Mouse (Mus musculus): ENCODE data around the gene Stpg3. TPM values are rescaled to one million over a fixed set of nuclear protein-coding genes. Genes with fewer than 3 reads are reported as not detected.

Gene Stpg3
- total RNA-seq, 2 experiments from 2014 or later = not detected

DNA sequence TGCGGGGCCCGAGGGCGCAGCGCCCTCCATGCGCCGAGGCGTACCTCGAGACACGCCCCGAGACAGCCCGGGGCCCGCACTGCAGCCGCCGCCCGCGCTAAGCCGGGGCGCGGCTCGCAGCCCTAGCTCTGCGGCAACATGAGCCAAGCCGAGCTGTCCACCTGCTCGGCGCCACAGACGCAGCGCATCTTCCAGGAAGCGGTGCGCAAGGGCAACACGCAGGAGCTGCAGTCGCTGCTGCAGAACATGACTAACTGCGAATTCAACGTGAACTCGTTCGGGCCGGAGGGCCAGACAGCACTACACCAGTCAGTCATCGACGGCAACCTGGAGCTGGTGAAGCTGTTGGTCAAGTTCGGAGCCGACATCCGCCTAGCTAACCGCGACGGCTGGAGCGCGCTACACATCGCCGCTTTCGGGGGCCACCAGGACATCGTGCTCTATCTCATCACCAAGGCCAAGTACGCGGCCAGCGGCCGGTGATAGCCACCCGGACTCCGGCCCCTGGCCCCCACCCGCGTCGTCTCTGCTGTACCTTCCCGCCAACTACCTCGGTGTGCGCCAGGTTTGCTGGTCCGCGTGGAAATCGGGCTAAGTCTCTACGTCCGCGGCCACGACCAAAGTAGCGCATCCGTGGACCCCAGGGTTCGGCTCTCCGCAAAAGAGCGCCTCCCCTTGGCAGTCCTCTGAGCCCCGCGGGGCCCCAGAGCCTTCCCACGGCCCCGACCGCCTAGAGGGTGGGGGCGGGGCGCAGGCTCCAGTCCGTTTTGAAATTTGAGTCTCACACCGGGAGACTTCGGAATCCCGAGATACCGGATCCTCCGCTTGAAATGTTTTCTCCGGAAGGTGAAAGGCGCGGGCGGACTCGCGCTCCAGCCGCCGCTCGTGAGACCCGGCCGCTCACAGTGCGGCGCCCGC is 33.2 kb downstream of the Stpg3 start:
- peak; percentile 37 for ATAC-seq (ENCODE audit: poor library complexity, severe bottlenecking)

DNA sequence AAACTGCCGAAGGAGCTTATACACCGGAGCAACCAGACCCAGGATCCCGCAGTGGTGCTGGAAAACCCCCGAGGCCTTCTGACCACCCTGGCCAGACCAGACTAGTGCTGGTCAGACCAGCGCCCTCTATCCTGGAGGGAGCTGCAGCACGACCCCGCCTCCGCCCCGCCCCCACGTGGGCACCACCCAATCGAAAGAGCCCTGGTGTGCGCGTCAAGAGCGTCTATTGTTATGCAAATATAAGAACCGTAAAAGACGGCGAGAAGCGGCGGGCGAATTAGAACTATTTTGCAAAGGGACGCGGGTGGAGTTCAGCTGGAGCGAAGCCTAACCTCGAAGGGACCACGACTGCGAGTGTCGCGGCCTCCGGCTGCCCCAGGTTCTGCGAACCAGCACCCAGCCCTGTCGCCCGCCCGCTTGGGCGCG is 33.9 kb downstream of the Stpg3 start, which contains the start of gene Nrarp:
Nrarp (plus strand) TSS at position 281 of the 426 bp plus-strand sequence.
- ATAC-seq (ENCODE audit: poor library complexity, severe bottlenecking) = peak; percentile 88

DNA sequence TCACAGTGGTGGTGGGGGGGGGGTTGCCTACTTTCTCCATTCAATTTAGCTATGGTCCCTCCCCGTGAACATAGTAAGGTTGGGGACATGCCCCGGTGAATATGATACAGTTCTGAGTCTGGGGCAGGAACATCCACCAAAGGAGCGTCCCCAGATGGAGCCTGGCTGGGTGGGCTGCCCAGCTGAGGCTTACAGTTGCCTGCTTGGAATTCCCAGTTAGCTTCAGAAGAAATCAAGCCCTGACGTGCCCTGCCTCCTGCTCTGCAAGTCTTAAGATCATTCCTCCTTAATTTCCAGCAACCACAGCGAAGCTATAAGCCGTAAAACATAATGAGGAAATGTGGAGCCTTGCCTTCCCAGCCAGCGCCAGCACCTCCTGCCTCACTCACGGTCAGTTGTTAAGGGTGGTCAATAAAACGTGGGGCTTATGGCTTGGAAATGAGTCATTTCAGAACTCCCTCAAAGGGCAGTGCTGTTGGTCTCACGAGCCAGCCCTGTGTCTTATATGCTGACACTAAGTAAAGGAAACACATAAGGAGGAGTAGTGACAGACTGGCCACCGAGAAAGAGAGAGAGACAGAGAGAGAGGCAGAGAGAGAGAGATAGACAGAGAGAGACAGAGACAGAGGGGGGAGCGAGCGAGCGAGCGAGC is 34.7 kb downstream of the Stpg3 start:
- ATAC-seq (ENCODE audit: poor library complexity, severe bottlenecking) = no peak

DNA sequence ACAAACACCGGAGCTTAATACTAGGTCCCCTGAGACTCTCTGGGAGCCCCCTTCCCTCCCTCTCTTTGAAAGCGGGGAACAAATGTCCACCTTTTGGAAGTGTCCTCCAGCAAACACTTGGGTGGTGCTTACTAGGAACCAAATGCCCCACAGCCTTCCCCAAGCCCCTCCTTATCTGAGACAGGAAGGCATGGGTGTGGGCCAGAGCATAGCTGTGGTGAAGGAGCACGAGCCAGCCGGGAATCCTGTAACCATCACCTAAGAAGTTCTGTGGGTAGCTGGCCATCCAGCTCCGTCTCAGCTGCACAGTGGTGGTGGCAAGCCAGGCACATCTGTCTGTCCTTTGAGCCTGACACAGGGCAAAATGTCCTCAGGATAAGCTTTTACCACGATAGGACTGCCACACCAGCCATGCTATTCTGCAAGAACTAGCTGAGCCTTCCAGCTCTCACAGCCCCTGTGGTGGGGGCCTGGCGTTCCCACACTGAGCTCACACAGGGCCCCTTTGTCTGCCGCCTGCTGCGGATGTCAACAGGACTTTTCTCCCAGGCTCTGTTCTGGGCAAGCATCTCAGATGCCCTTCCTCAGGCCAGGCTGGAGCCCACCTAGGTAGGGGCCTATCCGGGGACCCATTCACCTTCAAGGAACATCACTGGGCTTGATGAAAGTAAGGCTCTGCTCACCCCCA is 36.0 kb downstream of the Stpg3 start:
- ATAC-seq (ENCODE audit: poor library complexity, severe bottlenecking) = no peak

DNA sequence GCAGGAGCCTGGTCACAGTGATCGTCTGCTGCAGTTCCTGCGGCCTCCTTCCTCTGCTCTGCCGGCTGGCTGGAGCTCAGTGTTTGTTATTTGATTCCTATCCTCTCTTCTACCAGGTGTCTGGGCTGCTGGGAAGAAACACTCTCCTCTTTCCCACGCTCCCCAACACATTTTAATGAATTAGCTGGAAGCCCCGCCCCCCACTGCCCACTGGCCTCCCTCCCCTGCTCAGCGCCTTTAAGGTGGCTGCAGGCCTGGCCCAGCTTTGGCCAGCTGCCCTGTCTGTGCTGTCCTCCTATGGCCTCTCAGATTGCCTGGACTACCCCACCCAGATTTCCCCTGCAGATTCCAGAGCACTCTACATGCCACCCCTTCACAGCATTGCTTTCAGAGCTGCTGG is 36.8 kb downstream of the Stpg3 start:
- ATAC-seq (ENCODE audit: poor library complexity, severe bottlenecking) = no peak

DNA sequence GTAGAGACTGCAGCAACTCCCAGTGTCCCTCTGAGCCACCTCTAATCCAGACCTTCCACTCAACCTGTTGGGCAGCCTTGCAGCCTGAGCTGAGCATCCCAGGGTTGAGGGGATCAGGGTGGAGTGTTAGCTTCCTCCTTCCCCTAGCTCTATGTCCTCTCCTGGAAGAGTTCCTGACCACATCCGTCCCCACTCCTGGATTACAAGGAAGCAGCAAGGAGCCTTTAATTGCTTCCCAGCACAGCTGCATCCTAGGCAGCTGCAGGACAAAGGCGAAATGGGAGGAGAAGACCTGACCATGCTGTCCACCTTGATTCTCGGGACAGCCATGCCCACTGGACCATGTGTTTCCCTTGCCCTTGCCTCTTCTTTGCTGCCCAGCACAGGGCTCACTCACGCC is 37.4 kb downstream of the Stpg3 start:
- ATAC-seq (ENCODE audit: poor library complexity, severe bottlenecking) = no peak

DNA sequence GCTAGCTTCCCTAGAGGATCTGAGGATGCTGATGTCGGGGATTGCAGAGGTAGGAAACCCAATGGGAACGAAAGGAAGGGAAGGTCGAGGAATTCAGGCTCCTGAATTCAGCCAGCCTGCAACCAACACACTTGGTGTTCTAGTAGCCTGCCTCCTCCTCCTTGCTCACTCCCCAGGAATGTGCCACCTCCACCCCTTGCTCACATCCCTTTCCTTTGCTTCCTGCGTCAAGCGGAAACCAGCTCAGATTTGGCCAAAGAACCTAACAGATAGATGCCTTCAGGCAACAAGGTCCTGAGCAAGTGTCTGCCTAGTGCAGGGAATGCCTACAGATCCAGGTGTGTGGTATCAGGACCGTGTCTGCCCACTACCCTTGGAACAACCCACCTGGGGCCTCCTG is 37.9 kb downstream of the Stpg3 start:
- no peak for ATAC-seq (ENCODE audit: poor library complexity, severe bottlenecking)

DNA sequence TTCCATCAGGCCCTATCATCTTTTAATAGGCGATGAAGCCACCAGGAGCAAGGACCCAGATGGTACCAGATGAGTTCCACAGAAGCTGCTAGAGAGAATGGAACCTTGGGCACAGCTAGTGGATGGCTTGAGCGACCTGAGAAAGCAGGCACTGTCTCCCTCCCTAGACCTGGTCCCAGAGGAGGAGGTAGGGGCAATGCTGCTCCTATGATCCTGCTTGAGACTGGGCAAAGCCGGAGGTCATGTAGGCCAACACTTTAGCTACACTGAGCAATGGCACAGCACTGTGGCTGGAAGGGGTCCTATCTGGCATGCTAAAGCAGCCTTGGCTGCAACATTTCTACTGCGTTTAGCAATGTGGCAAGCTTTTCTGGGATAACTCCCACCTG is 38.8 kb downstream of the Stpg3 start:
- no peak for ATAC-seq (ENCODE audit: poor library complexity, severe bottlenecking)

DNA sequence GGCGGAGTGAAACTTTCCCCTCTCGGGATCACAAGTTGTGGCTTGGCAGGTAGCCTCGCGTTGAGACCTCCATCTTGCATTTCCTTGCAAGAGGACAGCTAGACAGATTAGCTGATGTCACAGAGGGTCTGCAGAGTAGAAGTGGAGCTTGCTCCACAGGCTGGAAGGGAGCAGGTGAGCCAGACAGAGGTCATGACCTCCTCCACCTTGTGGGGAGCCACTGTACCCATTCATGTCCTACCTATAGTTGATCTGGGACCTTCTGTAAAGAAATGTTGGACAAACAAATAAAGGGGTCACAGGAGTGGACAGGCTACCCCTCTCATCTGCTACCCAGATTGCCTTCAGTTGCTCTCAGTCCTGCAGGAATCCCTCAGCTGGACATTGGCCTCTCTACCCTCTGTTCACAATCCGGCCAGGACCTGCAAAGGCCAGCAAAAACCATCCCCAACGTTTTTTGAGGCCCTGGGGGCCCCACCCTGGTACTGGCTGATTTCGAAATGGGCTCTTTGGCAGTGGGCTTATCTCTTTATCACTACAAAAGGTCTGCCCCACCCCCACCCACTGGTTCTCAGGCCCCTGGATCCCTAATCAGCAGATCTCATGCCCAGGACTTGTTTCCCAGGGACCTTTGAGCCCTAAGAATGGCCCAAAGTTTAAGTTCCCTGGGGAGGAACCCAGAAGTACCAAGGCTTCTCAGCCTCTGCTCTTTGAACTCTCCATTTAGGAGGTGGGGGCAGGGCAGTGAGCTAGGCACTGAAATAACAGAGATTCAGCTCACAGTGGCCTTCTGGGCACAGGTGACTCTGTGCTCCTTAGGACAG is 39.4 kb downstream of the Stpg3 start:
- ATAC-seq (ENCODE audit: poor library complexity, severe bottlenecking) = no peak

DNA sequence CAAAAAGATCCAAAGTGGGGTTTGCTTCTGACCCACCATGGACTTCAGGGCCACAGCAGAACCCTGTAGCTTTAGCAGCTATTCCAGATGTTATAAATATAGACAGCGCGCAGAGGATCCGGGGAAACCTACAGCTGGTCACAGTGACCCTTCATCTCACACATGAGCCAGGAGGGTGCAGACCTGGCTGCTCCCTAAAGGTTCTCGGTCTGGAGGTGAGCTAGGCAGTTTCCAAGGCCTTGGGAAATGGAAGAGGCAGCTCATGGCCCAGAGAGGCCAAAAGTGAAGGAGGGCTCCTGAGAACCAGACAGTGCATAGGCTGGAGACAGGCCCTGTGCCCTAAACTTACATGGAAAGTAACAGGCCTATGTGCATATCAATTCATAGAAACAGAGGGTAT is 40.6 kb downstream of the Stpg3 start:
- no peak for ATAC-seq (ENCODE audit: poor library complexity, severe bottlenecking)

DNA sequence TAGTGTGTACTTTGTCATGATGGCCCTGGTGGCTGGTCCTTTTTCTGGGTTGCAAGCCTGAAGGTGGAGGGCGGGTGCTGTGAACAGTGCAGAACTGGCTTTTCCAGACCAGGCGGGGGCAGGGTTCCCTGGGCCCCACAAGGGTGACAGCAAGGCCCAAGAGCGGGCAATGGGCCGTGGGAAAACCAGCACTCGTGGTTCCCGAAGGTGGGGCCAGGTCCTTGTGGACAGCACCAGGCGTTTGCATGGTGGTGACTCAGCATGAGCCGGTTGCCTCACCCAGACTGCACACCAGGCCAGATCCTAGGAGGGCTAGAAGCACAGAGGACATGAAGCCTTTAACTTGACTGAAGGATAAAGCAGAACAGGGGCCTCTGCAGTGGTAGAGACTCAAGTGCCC is 41.8 kb downstream of the Stpg3 start:
- ATAC-seq (ENCODE audit: poor library complexity, severe bottlenecking) = peak; percentile 67

DNA sequence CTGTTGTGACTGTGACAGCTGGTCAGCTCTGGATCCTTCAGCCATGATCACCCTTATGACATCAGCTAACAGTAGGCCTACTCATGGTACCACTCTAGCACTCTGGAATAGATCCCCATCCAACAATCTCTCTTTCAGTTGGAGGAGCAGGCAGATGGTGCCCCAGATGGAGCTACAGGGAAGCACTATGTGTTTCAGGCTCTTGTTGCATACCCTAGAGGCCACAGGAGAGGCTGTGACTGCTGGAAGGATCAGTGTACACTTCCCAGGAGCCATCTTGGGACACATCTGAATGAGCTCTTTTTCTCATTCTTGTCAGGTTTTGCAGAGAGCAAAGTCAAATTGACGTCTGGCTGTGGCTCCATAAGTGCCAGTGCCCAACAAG is 42.7 kb downstream of the Stpg3 start:
- no peak for ATAC-seq (ENCODE audit: poor library complexity, severe bottlenecking)

DNA sequence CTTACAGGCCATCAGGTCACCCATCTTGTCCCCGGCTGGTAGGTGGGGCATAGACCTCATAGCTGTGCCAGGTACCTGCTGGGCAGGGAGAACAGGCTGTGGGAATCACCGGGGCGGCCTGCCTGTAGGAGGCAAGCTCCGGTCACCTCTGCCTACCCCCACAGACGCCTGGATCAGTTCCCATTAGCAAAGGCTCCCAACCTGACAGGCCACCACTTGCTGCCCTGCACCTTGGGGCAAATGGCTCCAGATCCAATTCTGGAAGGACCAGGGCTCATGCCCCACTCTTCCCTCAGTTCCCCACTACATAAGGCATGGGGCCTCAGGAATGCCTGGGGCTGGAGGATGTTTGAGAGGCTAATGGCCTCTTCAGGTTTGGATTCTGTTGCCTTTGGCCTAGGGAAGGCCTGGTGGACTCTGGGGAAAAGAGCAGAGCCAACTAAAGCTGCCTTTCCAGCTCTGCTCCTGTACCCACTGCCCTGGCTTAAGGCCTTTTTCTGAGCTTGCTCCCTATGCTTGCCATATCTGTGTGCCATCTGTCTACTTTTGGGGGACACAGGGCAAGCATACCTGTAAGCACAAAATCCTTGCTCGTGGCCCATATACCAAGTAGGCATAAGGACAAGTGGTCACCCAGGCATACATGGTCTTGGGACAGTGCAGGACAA is 43.2 kb downstream of the Stpg3 start:
- ATAC-seq (ENCODE audit: poor library complexity, severe bottlenecking) = no peak

DNA sequence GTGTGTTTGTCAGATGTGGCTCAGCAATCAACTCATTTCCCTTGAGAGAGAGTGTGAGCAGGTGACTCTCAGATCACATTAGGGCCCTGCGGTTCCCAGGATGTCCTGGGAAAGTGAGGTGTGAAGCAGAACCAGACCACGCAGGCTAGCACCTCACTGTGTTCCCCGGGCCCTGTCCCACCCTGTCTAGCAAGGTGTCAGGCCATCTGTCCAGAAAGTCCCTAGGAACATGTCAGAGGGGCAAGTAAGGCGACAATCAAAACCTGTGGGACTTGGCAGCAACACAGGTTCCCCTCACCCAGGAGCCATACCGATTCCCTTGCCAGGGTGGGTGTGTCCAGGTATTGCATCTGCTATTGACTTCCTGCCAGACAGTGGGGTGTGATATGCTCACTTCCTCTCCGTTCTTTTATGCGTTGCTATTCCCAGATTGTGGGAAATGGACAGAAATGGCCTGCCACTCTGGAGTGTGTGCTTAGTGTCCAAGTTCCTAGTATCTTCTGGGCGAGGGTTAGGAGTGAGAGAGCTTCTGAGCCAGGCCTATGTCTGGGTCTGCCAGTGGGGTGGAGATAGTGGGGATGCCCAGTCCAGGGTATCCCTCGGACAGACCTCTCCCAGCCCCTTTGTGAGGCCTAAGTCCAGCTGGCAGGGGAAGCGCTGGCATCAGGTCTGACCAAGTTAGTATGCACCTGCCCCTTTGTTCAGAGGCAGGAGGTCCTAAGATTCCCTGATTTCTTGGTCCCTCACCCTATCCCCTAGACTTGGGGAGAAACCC is 43.9 kb downstream of the Stpg3 start:
- peak; percentile 51 for ATAC-seq (ENCODE audit: poor library complexity, severe bottlenecking)

DNA sequence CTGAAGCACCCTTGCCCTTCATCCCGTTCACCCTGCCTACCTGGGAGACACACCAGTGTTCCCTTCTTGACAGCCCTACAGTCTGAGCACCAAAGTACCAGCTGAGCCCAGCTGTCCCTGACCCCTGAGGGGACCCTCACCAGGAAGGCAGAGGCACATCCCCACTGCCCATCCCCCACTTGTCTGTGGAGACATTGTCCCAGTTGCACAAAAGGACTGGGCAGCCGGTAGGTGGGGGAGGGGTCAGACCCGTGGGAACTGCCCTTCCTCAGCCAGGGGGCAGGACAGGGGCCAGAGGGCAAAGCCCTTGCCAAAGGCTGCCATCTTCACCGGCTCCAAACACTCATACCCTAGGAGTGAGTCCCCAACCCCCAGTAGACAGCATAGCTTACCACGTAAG is 44.7 kb downstream of the Stpg3 start:
- ATAC-seq (ENCODE audit: poor library complexity, severe bottlenecking) = no peak

DNA sequence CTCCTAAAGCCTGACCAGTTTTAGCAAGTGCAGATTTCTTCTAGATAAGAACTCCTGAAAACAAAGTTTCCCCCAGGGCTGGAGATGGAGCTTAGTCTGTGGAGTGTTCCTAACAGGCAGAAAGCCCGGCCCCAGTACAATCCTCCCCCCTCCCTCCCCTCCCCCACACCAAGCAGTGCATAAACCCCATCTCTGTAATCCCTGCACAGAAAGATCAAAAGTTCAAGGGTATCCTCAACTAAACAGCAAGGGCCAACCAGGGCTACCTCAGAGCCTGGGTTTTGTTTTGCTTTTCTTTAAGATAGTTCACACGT is 45.8 kb downstream of the Stpg3 start:
- no peak for ATAC-seq (ENCODE audit: poor library complexity, severe bottlenecking)

DNA sequence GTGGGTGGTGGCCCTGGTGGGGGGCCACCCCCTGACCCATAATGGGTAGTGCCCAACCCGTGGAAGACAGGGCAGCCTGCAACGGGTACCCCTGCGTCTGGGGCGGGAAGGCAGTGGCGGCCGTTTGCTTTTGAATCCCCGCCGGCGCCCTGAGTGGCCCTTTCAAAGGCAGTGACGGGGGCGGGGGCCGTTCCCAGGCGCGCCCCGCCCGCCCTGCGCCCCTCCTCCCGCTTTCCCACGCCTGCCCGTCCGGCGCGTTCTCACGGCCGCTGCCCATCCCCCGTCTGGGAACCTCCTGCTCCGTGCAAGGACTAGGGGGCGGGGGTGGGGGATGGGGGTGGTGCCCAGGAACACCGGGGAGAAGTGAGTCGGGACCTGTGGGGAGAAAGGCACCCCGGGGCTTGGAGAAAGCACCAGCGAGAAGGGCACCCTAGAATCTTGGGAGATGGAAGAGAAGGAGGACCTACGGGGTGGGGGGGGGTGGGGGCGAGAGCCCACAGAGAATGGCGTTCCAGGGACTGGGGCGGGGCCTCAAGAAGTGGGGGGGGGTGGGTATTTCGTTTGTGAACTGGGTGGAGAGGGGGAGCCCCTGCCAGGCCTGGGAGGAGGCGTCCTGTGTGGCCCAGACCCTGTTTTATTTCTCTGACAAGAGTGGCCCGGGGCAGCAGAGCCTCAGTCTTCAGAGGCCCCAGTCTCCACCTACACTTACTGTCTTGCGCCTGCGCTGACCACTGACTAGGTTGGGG is 46.3 kb downstream of the Stpg3 start:
- ATAC-seq (ENCODE audit: poor library complexity, severe bottlenecking) = peak; percentile 34; the same call in 1 of the 2 replicates

DNA sequence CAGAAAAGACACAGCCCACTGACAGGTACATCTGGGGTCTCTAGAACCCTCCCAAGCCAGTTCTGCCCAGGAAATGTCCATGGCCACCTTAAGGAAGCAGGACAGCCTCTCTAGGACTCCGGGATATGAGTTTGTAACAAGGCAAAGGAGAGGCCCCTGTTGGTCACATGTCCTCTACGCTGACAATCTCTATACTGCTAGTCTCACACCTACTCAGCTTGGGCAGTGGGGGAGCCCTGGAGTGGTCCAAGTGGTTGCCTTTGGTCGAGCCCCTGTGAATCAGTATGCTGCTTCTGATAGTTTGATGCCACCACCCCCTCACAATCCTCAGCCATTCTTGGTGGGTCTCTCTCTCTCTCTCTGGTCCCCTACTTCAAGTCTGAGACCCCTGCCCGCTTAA is 47.0 kb downstream of the Stpg3 start:
- no peak for ATAC-seq (ENCODE audit: poor library complexity, severe bottlenecking)
